Mouse (Mus musculus) MEL (cell line): ENCODE measurements around the gene Chd1l. TPM values are rescaled to one million over a fixed set of nuclear protein-coding genes. Genes with fewer than 3 reads are reported as not detected.

Source experiments
- DNase-seq: peaks from one replicate; pipeline ENCODE4 v3.0.0; 2011; ENCODE audit warnings: low read depth, low spot score
- H3K27ac ChIP-seq: 2 replicates; pipeline ENCODE4 v1.5.1; 2012; ENCODE audit warnings: low read depth, mild to moderate bottlenecking, control low read depth, low read length, moderate library complexity; ENCODE audit not compliant: control insufficient read depth
- H3K27me3 ChIP-seq, 2 experiments: fragments of 150-350 bp in 1 of 2; sonication (generic) in 1 of 2; 2 replicates each; pipeline ENCODE4 v1.6.1; 2012; ENCODE audit warnings: low read length in 2 of 2, mild to moderate bottlenecking in 2 of 2, improper control_type of control experiment in 1 of 2, moderate library complexity in 1 of 2; ENCODE audit not compliant: insufficient read depth in 2 of 2, control insufficient read depth in 1 of 2
- H3K36me3 ChIP-seq, 2 experiments: 2 replicates each; pipeline ENCODE4 v1.6.1; 2012 to 2014; ENCODE audit warnings: low read length in 2 of 2, improper control_type of control experiment in 1 of 2, inconsistent platforms in 1 of 2, mild to moderate bottlenecking in 1 of 2; ENCODE audit not compliant: insufficient read depth in 2 of 2, control insufficient read depth in 1 of 2
- H3K4me1 ChIP-seq, 2 experiments: fragments of 150-350 bp in 1 of 2; sonication (generic) in 1 of 2; 2 replicates each; pipeline ENCODE4 v1.6.1; 2012; ENCODE audit warnings: low read length in 2 of 2, improper control_type of control experiment in 1 of 2, mild to moderate bottlenecking in 1 of 2; ENCODE audit not compliant: insufficient read depth in 2 of 2, control insufficient read depth in 1 of 2
- H3K4me3 ChIP-seq, 2 experiments: fragments of 150-350 bp in 1 of 2; sonication (generic) in 1 of 2; 2 replicates each; pipeline ENCODE4 v1.5.1; 2012; ENCODE audit warnings: low read depth in 2 of 2, low read length in 2 of 2, mild to moderate bottlenecking in 2 of 2, moderate library complexity in 2 of 2, control low read depth in 1 of 2, improper control_type of control experiment in 1 of 2; ENCODE audit not compliant: control insufficient read depth in 1 of 2, insufficient read depth in 1 of 2
- H3K79me2 ChIP-seq: 2 replicates; pipeline ENCODE4 v1.6.1; 2012; ENCODE audit warnings: mild to moderate bottlenecking, low read length, moderate library complexity; ENCODE audit not compliant: control insufficient read depth, poor library complexity, insufficient read depth
- H3K9ac ChIP-seq: 2 replicates; pipeline ENCODE4 v1.6.1; 2012; ENCODE audit warnings: low read depth, mild to moderate bottlenecking, control low read depth, low read length, moderate library complexity; ENCODE audit not compliant: control insufficient read depth, poor library complexity, severe bottlenecking
- H3K9me3 ChIP-seq: fragments of 150-350 bp; sonication (generic); replicated peaks from 2 replicates; pipeline ENCODE4 v1.6.1; 2012; ENCODE audit warnings: mild to moderate bottlenecking, low read length, improper control_type of control experiment, moderate library complexity; ENCODE audit not compliant: insufficient read depth
- BHLHE40 ChIP-seq: IDR thresholded peaks from 2 replicates; pipeline ENCODE4 v1.6.1; 2012; ENCODE audit warnings: low read depth, mild to moderate bottlenecking, inconsistent platforms, low read length, improper control_type of control experiment, borderline replicate concordance
- CHD2 ChIP-seq: IDR thresholded peaks from 2 replicates; pipeline ENCODE4 v1.6.1; 2011; ENCODE audit warnings: low read length, improper control_type of control experiment
- ETS1 ChIP-seq: IDR thresholded peaks from 2 replicates; pipeline ENCODE4 v1.6.1; 2012; ENCODE audit warnings: low read depth, mild to moderate bottlenecking, inconsistent platforms, low read length, improper control_type of control experiment, moderate library complexity
- GABPA ChIP-seq: IDR thresholded peaks from 2 replicates; pipeline ENCODE4 v1.6.1; 2012; ENCODE audit warnings: low read depth, mild to moderate bottlenecking, inconsistent platforms, low read length, improper control_type of control experiment, moderate library complexity
- HCFC1 ChIP-seq: IDR thresholded peaks from 2 replicates; pipeline ENCODE4 v1.6.1; 2012; ENCODE audit warnings: low read depth, mild to moderate bottlenecking, inconsistent platforms, low read length, improper control_type of control experiment, moderate library complexity
- KAT2A ChIP-seq: conservative IDR thresholded peaks from 2 replicates; pipeline ENCODE4 v1.6.1; 2012; ENCODE audit warnings: low read depth, low read length, improper control_type of control experiment, inconsistent platforms
- MAFK ChIP-seq: IDR thresholded peaks from 2 replicates; pipeline ENCODE4 v1.6.1; 2011; ENCODE audit warnings: low read depth, mild to moderate bottlenecking, low read length, improper control_type of control experiment, borderline replicate concordance
- MAX ChIP-seq: IDR thresholded peaks from 2 replicates; pipeline ENCODE4 v1.6.1; 2011; ENCODE audit warnings: low read length, improper control_type of control experiment
- MEF2A ChIP-seq: IDR thresholded peaks from 2 replicates; pipeline ENCODE4 v1.6.1; 2014; ENCODE audit warnings: low read depth, mild to moderate bottlenecking, inconsistent platforms, low read length, improper control_type of control experiment; ENCODE audit not compliant: poor library complexity, insufficient replicate concordance, severe bottlenecking; ENCODE audit errors: extremely low read depth
- MXI1 ChIP-seq: IDR thresholded peaks from 2 replicates; pipeline ENCODE4 v1.6.1; 2011; ENCODE audit warnings: mild to moderate bottlenecking, low read depth, low read length, improper control_type of control experiment
- MYB ChIP-seq: IDR thresholded peaks from 2 replicates; pipeline ENCODE4 v1.6.1; 2011; ENCODE audit warnings: mild to moderate bottlenecking, low read depth, low read length, improper control_type of control experiment
- POLR2A ChIP-seq, 2 experiments: IDR thresholded peaks; 2 replicates each; pipeline ENCODE4 v1.6.1; 2011 to 2012; ENCODE audit warnings: low read length in 2 of 2, mild to moderate bottlenecking in 2 of 2, control low read depth in 1 of 2, improper control_type of control experiment in 1 of 2, low read depth in 1 of 2, moderate library complexity in 1 of 2; ENCODE audit not compliant: control insufficient read depth in 1 of 2, insufficient read depth in 1 of 2, poor library complexity in 1 of 2
- POLR2AphosphoS2 ChIP-seq: IDR thresholded peaks from 2 replicates; pipeline ENCODE4 v1.6.1; 2011; ENCODE audit warnings: low read length, improper control_type of control experiment
- POLR2AphosphoS5 ChIP-seq: IDR thresholded peaks from 2 replicates; pipeline ENCODE4 v1.6.1; 2012; ENCODE audit warnings: low read depth, borderline replicate concordance, mild to moderate bottlenecking, inconsistent platforms, low read length, moderate library complexity, mixed read lengths
- RAD21 ChIP-seq: IDR thresholded peaks from 2 replicates; pipeline ENCODE4 v1.6.1; 2011; ENCODE audit warnings: mild to moderate bottlenecking, low read depth, low read length, improper control_type of control experiment
- SMC3 ChIP-seq: IDR thresholded peaks from 2 replicates; pipeline ENCODE4 v1.6.1; 2011; ENCODE audit warnings: low read depth, low read length, improper control_type of control experiment
- TCF12 ChIP-seq: IDR thresholded peaks from 2 replicates; pipeline ENCODE4 v1.6.1; 2014; ENCODE audit warnings: low read depth, mild to moderate bottlenecking, inconsistent platforms, low read length, improper control_type of control experiment, moderate library complexity
- UBTF ChIP-seq: IDR thresholded peaks from 2 replicates; pipeline ENCODE4 v1.6.1; 2012; ENCODE audit warnings: low read depth, mild to moderate bottlenecking, inconsistent platforms, low read length, improper control_type of control experiment, moderate library complexity, borderline replicate concordance; ENCODE audit not compliant: insufficient read depth
- USF2 ChIP-seq, 2 experiments: IDR thresholded peaks; 2 replicates each; pipeline ENCODE4 v1.6.1; 2011 to 2012; ENCODE audit warnings: improper control_type of control experiment in 2 of 2, low read length in 2 of 2, borderline replicate concordance in 1 of 2, inconsistent platforms in 1 of 2, low read depth in 1 of 2, mild to moderate bottlenecking in 1 of 2; ENCODE audit not compliant: insufficient read depth in 1 of 2
- ZC3H11A ChIP-seq: IDR thresholded peaks from 2 replicates; pipeline ENCODE4 v1.6.1; 2012; ENCODE audit warnings: low read depth, mild to moderate bottlenecking, inconsistent platforms, low read length, improper control_type of control experiment
- polyA plus RNA-seq, 2 experiments: library from polyadenylated mRNA; stranded (reverse) in 1 of 2; unstranded in 1 of 2; fragments of >175 nt in 1 of 2; fragments of >200 nt in 1 of 2; gene quantifications; 2 replicates each; pipeline versions ENCODE4 v1.2.1 to v1.2.4; 2012; ENCODE audit warnings: low replicate concordance in 2 of 2, low read depth in 1 of 2; ENCODE audit not compliant: insufficient read length in 2 of 2, insufficient read depth in 1 of 2, missing spikeins in 1 of 2
- total RNA-seq: library from RNA; depleted of rRNA; stranded (reverse); fragments of 300-350 nt; gene quantifications from 2 replicates; pipeline ENCODE4 v1.2.3, GENCODE M21; 2012

Gene Chd1l
- total and polyA plus RNA-seq, 3 experiments = 59.1 to 70.5 TPM; not detected in 1

DNA sequence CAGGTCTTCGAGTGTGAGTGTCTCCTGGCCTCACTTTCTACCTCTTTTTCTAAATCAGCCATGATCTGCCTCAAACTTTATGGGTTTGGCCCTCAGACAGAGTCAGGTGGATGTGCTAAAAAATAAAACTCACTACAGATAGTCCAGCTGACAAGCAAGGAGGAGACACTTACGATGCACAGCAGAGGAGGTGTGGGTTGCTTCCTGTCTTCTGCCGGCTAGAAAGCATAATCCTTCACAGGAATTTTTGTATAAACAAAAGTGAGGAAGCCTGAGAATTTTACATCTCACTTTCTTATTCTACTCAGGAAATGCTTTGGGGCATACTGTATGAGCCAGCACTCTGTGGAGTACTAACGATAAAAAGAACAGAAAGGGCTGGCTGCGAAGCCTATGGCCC, 45.4 kb downstream of the Chd1l start:
- peaks cover 0 to 8% of the 10 kb centered on the region in 2 experiments; a peak in 2 of 4 replicates for H3K36me3 ChIP-seq
- H3K79me2 ChIP-seq = no peaks in the 10 kb centered on the region
- H3K9ac ChIP-seq = no peak overlapping the region
- H3K9me3 ChIP-seq = no peaks in the 10 kb centered on the region
- no peaks in the 10 kb centered on the region for H3K27me3 ChIP-seq
- H3K4me1 ChIP-seq = no peaks in the 10 kb centered on the region
- TF ChIP-seq HCFC1 = no peak
- no peak for TF ChIP-seq SMC3
- no peak for TF ChIP-seq KAT2A
- TF ChIP-seq MXI1 = no peak
- TF ChIP-seq MYB = no peak
- no peak for TF ChIP-seq POLR2A (IDR thresholded peaks at IDR 0.05; ENCODE audit: control insufficient read depth in 1 of 2, insufficient read depth in 1 of 2, low read depth in 1 of 2, low read length in 2 of 2, poor library complexity in 1 of 2)
- TF ChIP-seq MAFK = no peak
- no peak for TF ChIP-seq MEF2A
- no peak for TF ChIP-seq BHLHE40
- TF ChIP-seq MAX = no peak
- no peak for TF ChIP-seq ETS1
- no peak for TF ChIP-seq CHD2
- TF ChIP-seq ZC3H11A = no peak
- no peak for TF ChIP-seq USF2 (IDR thresholded peaks at IDR 0.05; ENCODE audit: borderline replicate concordance in 1 of 2, insufficient read depth in 1 of 2, low read depth in 1 of 2, low read length in 2 of 2)
- TF ChIP-seq RAD21 = no peak
- TF ChIP-seq UBTF = no peak
- TF ChIP-seq TCF12 = no peak
- no peak for TF ChIP-seq POLR2AphosphoS2
- H3K4me3 ChIP-seq = no peak overlapping the region
- no peak overlapping the region for H3K27ac ChIP-seq
- DNase-seq = no peak

DNA sequence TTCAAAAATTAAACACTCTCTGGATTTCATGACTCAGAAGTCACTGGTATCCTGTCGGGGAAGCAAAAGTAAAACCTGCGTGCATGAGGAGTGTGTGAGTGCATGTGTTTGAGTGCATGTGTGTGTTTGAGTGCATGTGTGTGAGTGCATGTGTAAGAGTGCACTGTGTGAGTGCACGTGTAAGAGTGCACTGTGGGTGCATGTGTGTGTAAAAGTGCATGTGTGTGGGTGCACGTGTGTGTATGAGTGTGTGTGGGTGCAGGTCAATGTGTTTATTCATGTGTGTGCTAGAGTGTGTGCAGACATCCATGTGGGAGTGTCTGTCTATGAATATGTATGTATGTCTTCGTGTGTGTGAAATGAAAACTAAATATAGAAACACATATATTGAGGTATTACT, 51.4 kb downstream of the Chd1l start:
- no peaks in the 10 kb centered on the region for H3K9me3 ChIP-seq
- H3K36me3 ChIP-seq = peaks cover 0 to 4% of the 10 kb centered on the region in 2 experiments; a peak in 2 of 4 replicates
- DNase-seq = no peak
- H3K4me3 ChIP-seq = no peak overlapping the region
- H3K4me1 ChIP-seq = no peaks in the 10 kb centered on the region
- no peaks in the 10 kb centered on the region for H3K27me3 ChIP-seq
- no peak for TF ChIP-seq ZC3H11A
- no peak for TF ChIP-seq POLR2A (IDR thresholded peaks at IDR 0.05; ENCODE audit: control insufficient read depth in 1 of 2, insufficient read depth in 1 of 2, low read depth in 1 of 2, low read length in 2 of 2, poor library complexity in 1 of 2)
- no peak for TF ChIP-seq GABPA
- no peak for TF ChIP-seq CHD2
- peak; percentile 74; the same call in 1 of the 2 replicates for TF ChIP-seq POLR2AphosphoS5
- TF ChIP-seq, all 39 proteins: peak for 1
- H3K9ac ChIP-seq = no peak overlapping the region
- H3K79me2 ChIP-seq = no peaks in the 10 kb centered on the region
- no peak overlapping the region for H3K27ac ChIP-seq
